Mouse (Mus musculus) liver, embryonic 14 days (tissue): ENCODE data around the gene Olfr187. TPM values are rescaled to one million over a fixed set of nuclear protein-coding genes. Genes with fewer than 3 reads are reported as not detected.

Experiments
- polyA plus RNA-seq: library from polyadenylated mRNA; depleted of rRNA; stranded (reverse); fragments of >200 nt; gene quantifications from 2 replicates; pipeline ENCODE4 v1.2.3, GENCODE M21; 2012; rRNA removed

Gene Olfr187
- polyA plus RNA-seq: not detected in 2 replicates

GRCm38 (mm10) chr16:59039710-59040109 lies at the start of gene Olfr187:
TSS of gene Olfr187 (minus strand) at chr16:59039767.

DNA sequence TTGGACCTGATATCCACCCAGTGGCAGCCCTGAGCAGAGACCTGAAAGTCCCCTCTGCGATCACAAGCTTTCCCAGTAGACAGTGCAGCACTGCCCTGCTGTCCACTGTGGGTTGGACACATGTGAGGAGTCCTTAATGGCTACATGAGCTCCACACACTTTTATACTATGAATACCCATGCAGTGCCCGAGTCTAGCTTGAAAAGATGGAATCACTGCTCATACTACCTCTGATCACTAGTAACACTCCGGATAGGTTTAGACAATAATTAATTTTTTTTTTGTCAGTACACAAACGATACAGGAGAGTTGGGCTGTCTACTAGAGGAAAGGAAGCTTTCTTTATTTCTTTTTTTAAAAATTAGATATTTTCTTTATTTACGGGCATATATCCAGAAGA lies 38.3 kb upstream of the Olfr187 start, which contains the start of gene Olfr190:
Gene Olfr190 (minus strand): TSS at position 101 of the 400 bp plus-strand sequence.

GRCm38 (mm10) chr16:59030191-59030590 lies 9.4 kb downstream of the Olfr187 start, which contains the start of gene Olfr186:
TSS of gene Olfr186 (minus strand) at chr16:59030291.

GRCm38 (mm10) chr16:58995057-58995456 lies 44.5 kb downstream of the Olfr187 start, which contains the start of gene Olfr183:
TSS of gene Olfr183 (plus strand) at chr16:58995357.

Other genes starting within 250 kb of the Olfr187 start
- not detected in 2 replicates for gene Olfr173, start 239.5 kb downstream of the Olfr187 start, polyA plus RNA-seq
- gene Olfr175-ps1, start 213.0 kb downstream of the Olfr187 start, polyA plus RNA-seq: not detected in 2 replicates
- not detected in 2 replicates for gene Olfr177, start 165.0 kb downstream of the Olfr187 start, polyA plus RNA-seq
- gene Olfr178, start 147.7 kb downstream of the Olfr187 start, polyA plus RNA-seq: not detected in 2 replicates
- not detected in 2 replicates for gene Olfr181, start 111.0 kb downstream of the Olfr187 start, polyA plus RNA-seq
- not detected in 2 replicates for gene Olfr180, start 110.4 kb downstream of the Olfr187 start, polyA plus RNA-seq
- gene Olfr183, start 44.4 kb downstream of the Olfr187 start, polyA plus RNA-seq: not detected in 2 replicates
- not detected in 2 replicates for gene Olfr186, start 9.5 kb downstream of the Olfr187 start, polyA plus RNA-seq
- gene Olfr190, start 38.2 kb upstream of the Olfr187 start, polyA plus RNA-seq: not detected in 2 replicates
- gene Olfr191, start 50.1 kb upstream of the Olfr187 start, polyA plus RNA-seq: not detected in 2 replicates
- not detected in 2 replicates for gene Olfr193, start 72.1 kb upstream of the Olfr187 start, polyA plus RNA-seq
- gene Olfr194, start 81.3 kb upstream of the Olfr187 start, polyA plus RNA-seq: not detected in 2 replicates
- gene Olfr195, start 107.3 kb upstream of the Olfr187 start, polyA plus RNA-seq: not detected in 2 replicates
- not detected in 2 replicates for gene Olfr196, start 130.7 kb upstream of the Olfr187 start, polyA plus RNA-seq
- not detected in 2 replicates for gene Olfr198, start 163.8 kb upstream of the Olfr187 start, polyA plus RNA-seq
- not detected in 2 replicates for gene Olfr199, start 180.0 kb upstream of the Olfr187 start, polyA plus RNA-seq
- 0.07 and 0.08 TPM in 2 replicates for gene Olfr201, start 232.9 kb upstream of the Olfr187 start, polyA plus RNA-seq
- gene Olfr202, start 247.0 kb upstream of the Olfr187 start, polyA plus RNA-seq: not detected in 2 replicates